Mouse (Mus musculus) liver, postnatal 0 days (tissue): ENCODE data around the gene 1700067K01Rik. TPM values are rescaled to one million over a fixed set of nuclear protein-coding genes. Genes with fewer than 3 reads are reported as not detected.

Source experiments
- ATAC-seq: fragments of 200-750 bp; cut with Nextera tagmentation; 2 replicates; pipeline ENCODE4 v1.8.0; 2017; ENCODE audit warnings: mild to moderate bottlenecking, moderate library complexity
- DNase-seq: peaks from one replicate; pipeline ENCODE4 v3.0.0-alpha.2; 2016
- H3K27ac ChIP-seq: fragments of 300-500 bp; sonication (generic); 2 replicates; pipeline ENCODE4 v1.5.1; 2014; ENCODE audit warnings: antibody characterized with exemption, moderate library complexity, mild to moderate bottlenecking, low read depth
- H3K27me3 ChIP-seq: fragments of 300-500 bp; sonication (generic); 2 replicates; pipeline ENCODE4 v1.6.1; 2014; ENCODE audit warnings: low read length, control low read depth, mixed read lengths; ENCODE audit not compliant: insufficient read depth
- H3K36me3 ChIP-seq: fragments of 300-500 bp; sonication (generic); replicated peaks from 2 replicates; pipeline ENCODE4 v1.6.1; 2014; ENCODE audit warnings: mild to moderate bottlenecking, control low read depth, low read length, moderate library complexity, mixed read lengths; ENCODE audit not compliant: insufficient read depth
- H3K4me1 ChIP-seq: fragments of 300-500 bp; sonication (generic); 2 replicates; pipeline ENCODE4 v1.6.1; 2014; ENCODE audit warnings: antibody characterized with exemption, mild to moderate bottlenecking, control low read depth; ENCODE audit not compliant: insufficient read depth
- H3K4me2 ChIP-seq: fragments of 300-500 bp; sonication (generic); 2 replicates; pipeline ENCODE4 v1.6.1; 2014; ENCODE audit warnings: low read depth, mild to moderate bottlenecking, low read length, moderate library complexity, mixed read lengths
- H3K4me3 ChIP-seq: fragments of 300-500 bp; sonication (generic); 2 replicates; pipeline ENCODE4 v1.5.1; 2014; ENCODE audit warnings: low read depth, low read length
- H3K9ac ChIP-seq: fragments of 300-500 bp; sonication (generic); replicated peaks from 2 replicates; pipeline ENCODE4 v1.6.1; 2014; ENCODE audit warnings: mild to moderate bottlenecking, moderate library complexity
- H3K9me3 ChIP-seq: fragments of 300-500 bp; sonication (generic); 2 replicates; pipeline ENCODE4 v1.6.1; 2016; ENCODE audit warnings: mild to moderate bottlenecking, control low read depth, low read length, mixed read lengths
- CTCF ChIP-seq: sonication (generic); IDR thresholded peaks from 2 replicates; pipeline ENCODE4 v1.5.1; 2016; ENCODE audit warnings: antibody characterized with exemption, low read depth
- EP300 ChIP-seq: IDR thresholded peaks from 2 replicates; pipeline ENCODE4 v1.6.1; 2016; ENCODE audit warnings: antibody characterized with exemption, low read depth, mild to moderate bottlenecking
- WGBS: fragments of 180-500 bp; shearing (Covaris S2); extraction: QIAGEN DNeasy Blood & Tissue Kit; methylation state at CpG from one replicate; pipeline ENCODE4 v1.1.7; 2014; ENCODE audit not compliant: insufficient replicate concordance; 5-methylcytosine and 5-hydroxymethylcytosine counted together
- polyA plus RNA-seq: library from polyadenylated mRNA; unstranded; fragments of >200 nt; fragmentation: Nextera tagmentation; extraction: Ambion mirVana; gene quantifications from 2 replicates; pipeline ENCODE4 v1.2.1, GENCODE M21; 2015

Gene 1700067K01Rik
- polyA plus RNA-seq, 1 experiment from 2014 or later = 0.87 TPM

GRCm38 (mm10) chr8:84023085-84023484 lies 21.8 kb downstream of the 1700067K01Rik start:
- Histone ChIP-seq H3K27me3 (peaks cover 55% of the 10 kb centered on the region), H3K36me3 (no peaks in the 10 kb centered on the region), H3K4me1 (peaks cover 4% of the 10 kb centered on the region), H3K4me2 (no peak overlapping the region), H3K27ac (no peak overlapping the region), H3K9me3 (no peaks in the 10 kb centered on the region), H3K9ac (no peak overlapping the region), H3K4me3 (no peak overlapping the region)
- DNase-seq (no peak), ATAC-seq (no peak)
- TF ChIP-seq EP300 (no peak), CTCF (no peak)
- 24% methylated on average over 5 of the region's 5 CpGs for WGBS

- peaks cover 61% of the 10 kb centered on the region for H3K27me3 ChIP-seq
- no peak overlapping the region for H3K9ac ChIP-seq
- H3K36me3 ChIP-seq = no peaks in the 10 kb centered on the region
- H3K4me2 ChIP-seq = no peak overlapping the region
- ATAC-seq (no peak), DNase-seq (no peak)
- TF ChIP-seq EP300 (no peak), CTCF (no peak)
- no peak overlapping the region for H3K4me3 ChIP-seq
- 65% methylated on average over 1 of the region's 1 CpGs for whole genome bisulfite sequencing
- H3K4me1 ChIP-seq = peaks cover 4% of the 10 kb centered on the region
- no peak overlapping the region for H3K27ac ChIP-seq
- no peaks in the 10 kb centered on the region for H3K9me3 ChIP-seq
These were observed 22.3 kb downstream of the 1700067K01Rik start for GRCm38 (mm10) chr8:84023631-84024030.

- Histone ChIP-seq H3K4me1 (peaks cover 4% of the 10 kb centered on the region), H3K9me3 (no peaks in the 10 kb centered on the region), H3K4me3 (no peak overlapping the region), H3K27me3 (peaks cover 61% of the 10 kb centered on the region), H3K4me2 (no peak overlapping the region), H3K27ac (no peak overlapping the region), H3K36me3 (no peaks in the 10 kb centered on the region), H3K9ac (no peak overlapping the region)
- TF ChIP-seq EP300 = no peak
- TF ChIP-seq CTCF = peak; percentile 79
- ATAC-seq = no peak
- WGBS = 11% methylated on average over 10 of the region's 10 CpGs
- DNase-seq = peak; percentile 75
These were observed 22.9 kb downstream of the 1700067K01Rik start for GRCm38 (mm10) chr8:84024171-84024570.

- TF ChIP-seq CTCF (no peak), EP300 (no peak)
- Histone ChIP-seq H3K27me3 (peaks cover 52% of the 10 kb centered on the region), H3K36me3 (no peaks in the 10 kb centered on the region), H3K9ac (no peak overlapping the region), H3K9me3 (no peaks in the 10 kb centered on the region), H3K4me1 (peaks cover 4% of the 10 kb centered on the region), H3K4me3 (peak overlapping the region; percentile 35), H3K27ac (no peak overlapping the region), H3K4me2 (peak overlapping the region; percentile 62)
- 2% methylated on average over 41 of the region's 41 CpGs for WGBS
- peak; percentile 48 for DNase-seq
- ATAC-seq = 0 out of 2 replicates have a peak, but pooled peaks have one; percentile 8
These were observed 24.6 kb downstream of the 1700067K01Rik start for GRCm38 (mm10) chr8:84025863-84026262.

- no peaks in the 10 kb centered on the region for H3K36me3 ChIP-seq
- no peaks in the 10 kb centered on the region for H3K9me3 ChIP-seq
- no peak overlapping the region for H3K4me2 ChIP-seq
- 14% methylated on average over 10 of the region's 10 CpGs for WGBS
- no peak overlapping the region for H3K27ac ChIP-seq
- ATAC-seq (no peak), DNase-seq (peak; percentile 42)
- H3K9ac ChIP-seq = no peak overlapping the region
- H3K4me3 ChIP-seq = no peak overlapping the region
- no peak for TF ChIP-seq CTCF
- no peak for TF ChIP-seq EP300
- peaks cover 4% of the 10 kb centered on the region for H3K4me1 ChIP-seq
- peaks cover 43% of the 10 kb centered on the region for H3K27me3 ChIP-seq
These were observed 26.1 kb downstream of the 1700067K01Rik start for GRCm38 (mm10) chr8:84027449-84027848.

GRCm38 (mm10) chr8:84029272-84029671 lies 28.0 kb downstream of the 1700067K01Rik start:
- Histone ChIP-seq H3K9me3 (no peaks in the 10 kb centered on the region), H3K4me2 (no peak overlapping the region), H3K27ac (no peak overlapping the region), H3K4me1 (peaks cover 4% of the 10 kb centered on the region), H3K27me3 (peaks cover 40% of the 10 kb centered on the region), H3K36me3 (no peaks in the 10 kb centered on the region), H3K9ac (no peak overlapping the region), H3K4me3 (no peak overlapping the region)
- TF ChIP-seq CTCF (no peak), EP300 (no peak)
- ATAC-seq (no peak), DNase-seq (no peak)
- 68% methylated on average over 5 of the region's 5 CpGs for WGBS

- WGBS = 70% methylated on average over 4 of the region's 4 CpGs
- no peaks in the 10 kb centered on the region for H3K4me1 ChIP-seq
- DNase-seq (no peak), ATAC-seq (no peak)
- no peaks in the 10 kb centered on the region for H3K9me3 ChIP-seq
- H3K9ac ChIP-seq = no peak overlapping the region
- no peak overlapping the region for H3K4me3 ChIP-seq
- no peaks in the 10 kb centered on the region for H3K36me3 ChIP-seq
- no peak for TF ChIP-seq EP300
- TF ChIP-seq CTCF = no peak
- H3K27ac ChIP-seq = no peak overlapping the region
- H3K4me2 ChIP-seq = no peak overlapping the region
- H3K27me3 ChIP-seq = peaks cover 9% of the 10 kb centered on the region
These were observed 31.5 kb downstream of the 1700067K01Rik start for GRCm38 (mm10) chr8:84032777-84033176.
